Mouse (Mus musculus): ENCODE measurements around the gene Pcdh15. TPM values are rescaled to one million over a fixed set of nuclear protein-coding genes. Genes with fewer than 3 reads are reported as not detected.
A peak's percentile ranks its signal among the peaks of the same experiment; 100 is the strongest.

Gene Pcdh15
- polyA plus RNA-seq, 1 experiment from 2014 or later: 2.4 TPM

- H3K4me1 ChIP-seq: no peaks in the 10 kb centered on the region
- no peak overlapping the region for H3K27ac ChIP-seq
- 54% methylated on average over 5 of the region's 5 CpGs for WGBS
- no peak overlapping the region for H3K4me3 ChIP-seq (replicated peaks)
- no peaks in the 10 kb centered on the region for H3K36me3 ChIP-seq
- no peaks in the 10 kb centered on the region for H3K9me3 ChIP-seq
- no peaks in the 10 kb centered on the region for H3K27me3 ChIP-seq (replicated peaks)
- no peak overlapping the region for H3K9ac ChIP-seq
- ATAC-seq (ENCODE audit: insufficient read depth, low FRiP score, low read depth): no peak
- H3K4me2 ChIP-seq: no peak overlapping the region
These were observed 601.6 kb downstream of the Pcdh15 start for GRCm38 (mm10) chr10:73700519-73701286.

DNA sequence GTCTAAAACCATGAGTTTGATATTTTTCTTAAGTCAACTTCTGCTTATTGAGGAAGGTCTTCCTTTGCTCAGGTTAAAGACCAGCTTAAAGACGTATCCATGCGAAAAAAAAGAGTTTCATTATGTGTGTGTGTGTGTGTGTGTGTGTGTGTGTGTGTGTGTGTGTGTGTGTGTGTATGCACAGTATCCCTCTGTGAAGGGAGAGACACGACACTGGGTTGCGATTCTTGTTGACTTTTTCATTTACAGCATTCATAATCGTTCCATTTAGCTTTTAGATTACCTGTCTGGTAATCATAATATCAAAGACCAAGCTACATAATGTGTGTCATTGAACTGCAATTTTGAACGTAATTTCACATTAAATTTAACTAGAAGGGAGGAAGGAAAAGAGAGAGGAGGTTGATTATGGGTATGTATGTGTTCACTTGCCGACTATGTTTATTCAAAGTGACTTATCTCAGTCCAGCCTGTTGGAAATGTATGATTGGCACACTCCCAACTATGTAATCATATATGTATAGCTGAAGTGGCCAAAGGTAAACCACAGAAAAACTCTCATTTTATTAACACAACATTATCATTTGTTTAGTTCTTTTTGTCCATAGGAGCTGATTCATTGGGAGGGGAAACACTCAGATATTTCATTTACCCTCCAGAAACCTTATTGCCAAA, 626.6 kb downstream of the Pcdh15 start:
- Histone ChIP-seq H3K4me3 (replicated peaks) (no peak overlapping the region), H3K27me3 (replicated peaks) (no peaks in the 10 kb centered on the region), H3K9ac (no peak overlapping the region), H3K36me3 (no peaks in the 10 kb centered on the region), H3K4me1 (no peaks in the 10 kb centered on the region), H3K9me3 (no peaks in the 10 kb centered on the region), H3K4me2 (no peak overlapping the region), H3K27ac (no peak overlapping the region)
- ATAC-seq (ENCODE audit: insufficient read depth, low FRiP score, low read depth): peak; percentile 91
- WGBS: 66% methylated on average over 7 of the region's 7 CpGs

DNA sequence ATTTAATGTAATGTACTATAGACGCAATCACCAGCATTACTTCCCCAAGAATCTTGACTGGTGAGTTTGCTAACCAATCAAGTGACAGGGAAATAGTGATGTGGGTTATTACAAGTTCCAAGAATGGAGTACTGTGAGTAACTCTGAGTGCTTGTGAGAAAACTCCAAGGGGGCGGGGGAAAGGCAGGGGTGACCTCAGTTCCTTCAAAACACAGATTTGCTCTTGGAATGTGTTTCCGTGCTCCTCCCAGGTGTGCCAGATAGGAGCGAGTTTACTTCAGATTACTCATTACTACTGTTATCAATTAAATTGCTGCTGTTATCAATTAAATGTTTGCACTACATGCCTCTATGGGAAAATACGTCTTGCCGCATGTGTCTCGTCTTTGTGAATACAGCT, 634.1 kb downstream of the Pcdh15 start:
- Histone ChIP-seq H3K27ac (no peak overlapping the region), H3K4me2 (no peak overlapping the region), H3K4me1 (no peaks in the 10 kb centered on the region), H3K4me3 (replicated peaks) (no peak overlapping the region), H3K36me3 (no peaks in the 10 kb centered on the region), H3K27me3 (replicated peaks) (no peaks in the 10 kb centered on the region), H3K9ac (no peak overlapping the region), H3K9me3 (no peaks in the 10 kb centered on the region)
- ATAC-seq (ENCODE audit: insufficient read depth, low FRiP score, low read depth): peak; percentile 84
- 70% methylated on average over 7 of the region's 7 CpGs for WGBS

GRCm38 (mm10) chr10:73749021-73749420, 649.9 kb downstream of the Pcdh15 start:
- WGBS: 45% methylated on average over 2 of the region's 2 CpGs
- no peaks in the 10 kb centered on the region for H3K4me1 ChIP-seq

DNA sequence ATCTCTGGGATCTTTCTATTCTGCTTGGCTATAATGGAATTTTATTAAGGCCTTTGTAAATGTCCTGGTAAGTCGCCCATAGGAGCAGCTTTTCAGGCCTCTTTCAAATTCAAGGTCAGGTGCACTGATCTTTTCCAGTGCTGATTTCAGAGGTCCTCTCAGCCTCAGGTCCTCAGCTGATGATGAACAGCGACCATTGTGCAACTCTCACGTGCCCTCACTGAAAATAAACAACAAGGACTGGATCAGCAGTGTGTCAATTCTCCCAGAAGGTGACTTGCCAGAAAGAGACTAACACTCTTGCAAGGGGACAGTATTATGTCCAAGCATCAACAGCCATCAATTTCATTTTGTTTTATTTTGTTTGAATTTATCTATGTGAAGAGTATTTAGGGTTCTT, 654.7 kb downstream of the Pcdh15 start:
- Histone ChIP-seq H3K9me3 (no peaks in the 10 kb centered on the region), H3K36me3 (no peaks in the 10 kb centered on the region), H3K9ac (no peak overlapping the region), H3K4me2 (no peak overlapping the region), H3K4me3 (replicated peaks) (no peak overlapping the region), H3K27ac (no peak overlapping the region), H3K4me1 (no peaks in the 10 kb centered on the region), H3K27me3 (replicated peaks) (no peaks in the 10 kb centered on the region)
- ATAC-seq (ENCODE audit: insufficient read depth, low FRiP score, low read depth): no peak
- WGBS: 35% methylated on average over 3 of the region's 3 CpGs

More at GRCm38 (mm10) chr10:73749021-73749420, 649.9 kb downstream of the Pcdh15 start:
- H3K27ac ChIP-seq: no peak overlapping the region
- H3K4me2 ChIP-seq: no peak overlapping the region
- no peak overlapping the region for H3K4me3 ChIP-seq (replicated peaks)
- no peaks in the 10 kb centered on the region for H3K9me3 ChIP-seq
- ATAC-seq (ENCODE audit: insufficient read depth, low FRiP score, low read depth): no peak
- no peaks in the 10 kb centered on the region for H3K36me3 ChIP-seq
- no peaks in the 10 kb centered on the region for H3K27me3 ChIP-seq (replicated peaks)
- no peak overlapping the region for H3K9ac ChIP-seq

DNA sequence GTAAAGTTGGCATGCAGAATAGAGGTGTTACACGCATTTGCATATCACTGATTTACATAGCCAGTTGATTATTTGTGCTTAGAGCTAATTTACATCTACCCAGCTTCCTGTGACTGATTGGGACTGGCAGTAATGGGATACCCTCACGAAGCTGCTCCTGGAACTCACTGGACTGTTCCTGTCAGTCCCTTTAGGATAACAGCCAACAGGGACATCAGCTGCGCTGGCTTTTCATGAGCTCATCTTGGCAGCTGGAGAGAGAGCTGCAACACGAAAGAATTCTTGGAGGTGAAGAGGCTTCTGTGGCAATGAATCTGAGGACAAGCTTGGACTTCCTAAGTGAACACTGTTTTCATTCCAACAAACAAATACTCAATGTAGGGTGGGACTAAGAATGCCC, 683.8 kb downstream of the Pcdh15 start:
- no peaks in the 10 kb centered on the region for H3K27me3 ChIP-seq (replicated peaks)
- H3K9me3 ChIP-seq: no peaks in the 10 kb centered on the region
- H3K4me2 ChIP-seq: no peak overlapping the region
- no peaks in the 10 kb centered on the region for H3K4me1 ChIP-seq
- WGBS: 51% methylated on average over 4 of the region's 4 CpGs
- no peak overlapping the region for H3K4me3 ChIP-seq (replicated peaks)
- no peaks in the 10 kb centered on the region for H3K36me3 ChIP-seq
- H3K27ac ChIP-seq: no peak overlapping the region
- no peak overlapping the region for H3K9ac ChIP-seq
- no peak for ATAC-seq (ENCODE audit: insufficient read depth, low FRiP score, low read depth)

DNA sequence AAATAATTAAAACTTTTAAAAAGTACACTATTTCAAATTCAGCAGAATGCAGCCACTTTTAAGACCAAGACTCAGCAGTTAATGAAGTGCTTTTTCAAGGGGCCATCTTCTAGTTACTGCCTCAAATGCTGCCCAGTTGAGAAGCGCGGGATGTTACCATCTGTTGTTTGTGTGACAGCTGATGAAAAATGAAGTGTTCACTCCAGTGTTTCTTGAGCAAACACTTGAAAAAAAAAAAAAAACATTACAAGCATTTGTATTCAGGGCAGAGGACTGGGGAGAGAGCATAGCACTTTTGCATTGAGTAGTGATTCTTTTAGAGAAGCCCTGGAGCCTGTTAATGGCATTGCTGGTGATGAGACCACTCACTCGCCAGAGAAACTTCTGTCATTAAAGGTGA, 689.0 kb downstream of the Pcdh15 start:
- ATAC-seq (ENCODE audit: insufficient read depth, low FRiP score, low read depth): no peak
- no peaks in the 10 kb centered on the region for H3K27me3 ChIP-seq (replicated peaks)
- H3K27ac ChIP-seq: no peak overlapping the region
- H3K36me3 ChIP-seq: no peaks in the 10 kb centered on the region
- no peaks in the 10 kb centered on the region for H3K9me3 ChIP-seq
- no peak overlapping the region for H3K4me2 ChIP-seq
- 55% methylated on average over 3 of the region's 3 CpGs for WGBS
- no peak overlapping the region for H3K4me3 ChIP-seq (replicated peaks)
- no peaks in the 10 kb centered on the region for H3K4me1 ChIP-seq
- no peak overlapping the region for H3K9ac ChIP-seq

DNA sequence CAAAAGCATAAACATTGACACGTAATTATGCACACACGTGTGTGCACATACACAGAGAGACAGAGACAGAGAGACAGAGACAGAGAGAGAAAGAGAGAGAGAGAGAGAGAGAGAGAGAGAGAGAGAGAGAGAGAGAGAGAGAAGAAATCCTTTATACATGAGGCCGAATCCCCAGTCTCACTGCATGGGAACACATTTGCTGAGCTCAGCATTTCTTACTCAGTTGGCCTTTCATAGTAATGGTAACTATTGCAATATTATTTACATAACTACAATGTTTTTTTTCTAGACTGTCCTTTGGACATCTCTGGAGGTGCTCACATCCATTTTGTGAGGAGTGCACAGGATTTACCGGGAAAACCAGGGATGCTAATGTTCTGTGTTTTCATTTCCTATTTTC, 705.9 kb downstream of the Pcdh15 start:
- Histone ChIP-seq H3K36me3 (no peaks in the 10 kb centered on the region), H3K4me3 (replicated peaks) (no peak overlapping the region), H3K4me2 (no peak overlapping the region), H3K27ac (no peak overlapping the region), H3K9me3 (no peaks in the 10 kb centered on the region), H3K9ac (no peak overlapping the region), H3K4me1 (no peaks in the 10 kb centered on the region), H3K27me3 (replicated peaks) (no peaks in the 10 kb centered on the region)
- WGBS: 85% methylated on average over 4 of the region's 4 CpGs
- no peak for ATAC-seq (ENCODE audit: insufficient read depth, low FRiP score, low read depth)

- H3K27ac ChIP-seq: no peak overlapping the region
- no peak overlapping the region for H3K9ac ChIP-seq
- no peak overlapping the region for H3K4me3 ChIP-seq (replicated peaks)
- H3K4me1 ChIP-seq: no peaks in the 10 kb centered on the region
- WGBS: 71% methylated on average over 8 of the region's 8 CpGs
- no peak for ATAC-seq (ENCODE audit: insufficient read depth, low FRiP score, low read depth)
- no peaks in the 10 kb centered on the region for H3K9me3 ChIP-seq
- no peaks in the 10 kb centered on the region for H3K36me3 ChIP-seq
- no peak overlapping the region for H3K4me2 ChIP-seq
- no peaks in the 10 kb centered on the region for H3K27me3 ChIP-seq (replicated peaks)
These were observed 713.2 kb downstream of the Pcdh15 start for GRCm38 (mm10) chr10:73812311-73812710.

GRCm38 (mm10) chr10:73821657-73822583, 722.8 kb downstream of the Pcdh15 start:
- WGBS: 39% methylated on average over 22 of the region's 22 CpGs
- H3K9me3 ChIP-seq: no peaks in the 10 kb centered on the region
- H3K27ac ChIP-seq: no peak overlapping the region
- no peak for ATAC-seq (ENCODE audit: insufficient read depth, low FRiP score, low read depth)
- no peak overlapping the region for H3K9ac ChIP-seq
- no peaks in the 10 kb centered on the region for H3K27me3 ChIP-seq (replicated peaks)
- 0 out of 2 replicates have a peak overlapping the region, but pooled peaks have one; percentile 9 for H3K4me3 ChIP-seq (replicated peaks)
- no peaks in the 10 kb centered on the region for H3K36me3 ChIP-seq
- peak overlapping the region; percentile 10; the same call in 1 of the 2 replicates for H3K4me2 ChIP-seq
- H3K4me1 ChIP-seq: no peaks in the 10 kb centered on the region

DNA sequence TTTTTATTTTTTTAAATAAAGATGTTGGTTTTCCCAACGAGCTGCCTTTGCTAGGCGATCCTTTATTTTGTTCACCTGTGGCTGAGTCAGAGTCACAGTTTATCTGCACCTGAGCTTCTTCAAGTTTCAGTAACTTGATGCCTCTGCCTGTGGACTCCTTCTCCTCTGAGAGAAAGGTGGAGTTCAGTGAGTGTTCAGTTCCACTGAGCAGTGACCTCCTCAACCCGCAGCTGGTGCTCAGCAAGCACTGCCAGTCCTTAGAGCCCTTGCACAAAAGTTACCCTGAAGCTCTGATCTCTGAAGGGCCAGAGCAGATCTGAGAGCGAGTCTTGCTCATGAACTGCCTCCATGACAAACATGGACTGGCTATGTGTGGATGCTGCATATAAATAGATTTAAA, 724.1 kb downstream of the Pcdh15 start:
- no peaks in the 10 kb centered on the region for H3K36me3 ChIP-seq
- H3K27ac ChIP-seq: no peak overlapping the region
- H3K4me3 ChIP-seq (replicated peaks): no peak overlapping the region
- H3K4me1 ChIP-seq: no peaks in the 10 kb centered on the region
- H3K9me3 ChIP-seq: no peaks in the 10 kb centered on the region
- H3K27me3 ChIP-seq (replicated peaks): no peaks in the 10 kb centered on the region
- ATAC-seq (ENCODE audit: insufficient read depth, low FRiP score, low read depth): no peak
- H3K9ac ChIP-seq: no peak overlapping the region
- WGBS: 66% methylated on average over 4 of the region's 4 CpGs
- H3K4me2 ChIP-seq: no peak overlapping the region

Data from stomach, embryonic 15.5 days (tissue).